Mouse (Mus musculus): ENCODE data around the gene S100a3.

DNA sequence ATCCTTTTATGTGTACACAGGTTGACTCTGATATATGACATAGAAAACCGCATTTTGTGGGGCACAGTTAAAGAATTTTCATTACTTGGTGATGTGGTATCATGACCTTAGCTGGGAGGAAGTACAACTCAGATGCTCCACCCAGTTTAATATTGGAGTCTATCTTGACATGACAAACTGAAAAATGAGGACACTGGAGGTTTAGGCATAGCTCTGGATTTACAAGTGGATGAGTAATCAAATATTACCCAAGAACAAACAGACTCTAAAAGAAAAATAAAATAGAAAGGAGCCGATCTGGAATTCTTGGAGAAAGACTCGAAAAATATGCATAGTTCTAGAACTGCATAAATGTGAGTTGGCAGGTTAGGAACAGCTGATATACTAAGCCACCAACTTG is 14.9 kb downstream of the S100a3 start:
- TF ChIP-seq CTCF (IDR thresholded peaks at IDR 0.05; ENCODE audit: control insufficient read depth, insufficient read depth, insufficient replicate concordance, low read depth, low read length) (no peak), POLR2A (IDR thresholded peaks at IDR 0.05; ENCODE audit: control insufficient read depth, low read depth, low read length) (no peak)
